Mouse (Mus musculus) cerebellum, adult 2 months (tissue): ENCODE results near the gene Gli2.

ENCODE experiments used
- CTCF ChIP-seq: fragments of 200-500 bp; IDR thresholded peaks from 2 replicates; pipeline ENCODE4 v1.5.1; 2011; ENCODE audit warnings: low read depth, mild to moderate bottlenecking, control low read depth, low read length, moderate library complexity, borderline replicate concordance; ENCODE audit not compliant: insufficient read depth
- POLR2A ChIP-seq: fragments of 200-500 bp; IDR thresholded peaks from 2 replicates; pipeline ENCODE4 v1.6.1; 2011; ENCODE audit warnings: low read length, control low read depth, borderline replicate concordance; ENCODE audit not compliant: insufficient read depth

DNA sequence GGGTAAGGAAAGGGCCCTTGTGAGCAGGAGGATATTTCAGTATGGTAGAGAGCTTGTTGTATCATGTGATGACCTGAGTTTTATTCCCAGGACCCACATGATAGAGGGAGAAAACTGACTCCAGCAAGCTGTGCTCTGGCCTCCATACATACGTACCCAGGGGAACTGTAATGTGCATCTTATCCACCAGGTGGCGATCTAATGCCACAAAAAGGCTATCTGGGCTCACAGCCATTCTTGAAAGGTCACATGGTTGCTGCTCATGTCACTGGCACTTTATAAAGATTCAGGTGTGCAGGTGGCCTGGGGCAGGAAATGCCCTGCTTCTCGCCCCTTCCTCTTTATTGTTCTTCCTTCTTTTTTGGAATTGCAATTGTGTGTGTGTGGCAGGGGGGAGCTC is 34.1 kb upstream of the Gli2 start:
- peak; percentile 91 for TF ChIP-seq CTCF
- TF ChIP-seq POLR2A = no peak
